Mouse (Mus musculus) MEL (cell line): Measurements from ENCODE around the gene Birc5. TPM values are rescaled to one million over a fixed set of nuclear protein-coding genes. Genes with fewer than 3 reads are reported as not detected.

Experiments
- DNase-seq: peaks from one replicate; pipeline ENCODE4 v3.0.0; 2011; ENCODE audit warnings: low read depth, low spot score
- H3K27ac ChIP-seq: 2 replicates; pipeline ENCODE4 v1.5.1; 2012; ENCODE audit warnings: low read depth, mild to moderate bottlenecking, control low read depth, low read length, moderate library complexity; ENCODE audit not compliant: control insufficient read depth
- H3K27me3 ChIP-seq, 2 experiments: fragments of 150-350 bp in 1 of 2; sonication (generic) in 1 of 2; 2 replicates each; pipeline ENCODE4 v1.6.1; 2012; ENCODE audit warnings: low read length in 2 of 2, mild to moderate bottlenecking in 2 of 2, improper control_type of control experiment in 1 of 2, moderate library complexity in 1 of 2; ENCODE audit not compliant: insufficient read depth in 2 of 2, control insufficient read depth in 1 of 2
- H3K36me3 ChIP-seq, 2 experiments: 2 replicates each; pipeline ENCODE4 v1.6.1; 2012 to 2014; ENCODE audit warnings: low read length in 2 of 2, improper control_type of control experiment in 1 of 2, inconsistent platforms in 1 of 2, mild to moderate bottlenecking in 1 of 2; ENCODE audit not compliant: insufficient read depth in 2 of 2, control insufficient read depth in 1 of 2
- H3K4me1 ChIP-seq, 2 experiments: fragments of 150-350 bp in 1 of 2; sonication (generic) in 1 of 2; 2 replicates each; pipeline ENCODE4 v1.6.1; 2012; ENCODE audit warnings: low read length in 2 of 2, improper control_type of control experiment in 1 of 2, mild to moderate bottlenecking in 1 of 2; ENCODE audit not compliant: insufficient read depth in 2 of 2, control insufficient read depth in 1 of 2
- H3K4me3 ChIP-seq, 2 experiments: fragments of 150-350 bp in 1 of 2; sonication (generic) in 1 of 2; 2 replicates each; pipeline ENCODE4 v1.5.1; 2012; ENCODE audit warnings: low read depth in 2 of 2, low read length in 2 of 2, mild to moderate bottlenecking in 2 of 2, moderate library complexity in 2 of 2, control low read depth in 1 of 2, improper control_type of control experiment in 1 of 2; ENCODE audit not compliant: control insufficient read depth in 1 of 2, insufficient read depth in 1 of 2
- H3K79me2 ChIP-seq: 2 replicates; pipeline ENCODE4 v1.6.1; 2012; ENCODE audit warnings: mild to moderate bottlenecking, low read length, moderate library complexity; ENCODE audit not compliant: control insufficient read depth, poor library complexity, insufficient read depth
- H3K9ac ChIP-seq: 2 replicates; pipeline ENCODE4 v1.6.1; 2012; ENCODE audit warnings: low read depth, mild to moderate bottlenecking, control low read depth, low read length, moderate library complexity; ENCODE audit not compliant: control insufficient read depth, poor library complexity, severe bottlenecking
- H3K9me3 ChIP-seq: fragments of 150-350 bp; sonication (generic); replicated peaks from 2 replicates; pipeline ENCODE4 v1.6.1; 2012; ENCODE audit warnings: mild to moderate bottlenecking, low read length, improper control_type of control experiment, moderate library complexity; ENCODE audit not compliant: insufficient read depth
- CHD1 ChIP-seq: IDR thresholded peaks from 2 replicates; pipeline ENCODE4 v1.6.1; 2012; ENCODE audit warnings: low read depth, mild to moderate bottlenecking, inconsistent platforms, low read length, improper control_type of control experiment
- CHD2 ChIP-seq: IDR thresholded peaks from 2 replicates; pipeline ENCODE4 v1.6.1; 2011; ENCODE audit warnings: low read length, improper control_type of control experiment
- E2F4 ChIP-seq: IDR thresholded peaks from 2 replicates; pipeline ENCODE4 v1.6.1; 2011; ENCODE audit warnings: low read depth, low read length, improper control_type of control experiment, borderline replicate concordance
- GABPA ChIP-seq: IDR thresholded peaks from 2 replicates; pipeline ENCODE4 v1.6.1; 2012; ENCODE audit warnings: low read depth, mild to moderate bottlenecking, inconsistent platforms, low read length, improper control_type of control experiment, moderate library complexity
- HCFC1 ChIP-seq: IDR thresholded peaks from 2 replicates; pipeline ENCODE4 v1.6.1; 2012; ENCODE audit warnings: low read depth, mild to moderate bottlenecking, inconsistent platforms, low read length, improper control_type of control experiment, moderate library complexity
- JUND ChIP-seq: IDR thresholded peaks from 2 replicates; pipeline ENCODE4 v1.6.1; 2011; ENCODE audit warnings: low read depth, mild to moderate bottlenecking, improper control_type of control experiment, low read length
- KAT2A ChIP-seq: conservative IDR thresholded peaks from 2 replicates; pipeline ENCODE4 v1.6.1; 2012; ENCODE audit warnings: low read depth, low read length, improper control_type of control experiment, inconsistent platforms
- MAFK ChIP-seq: IDR thresholded peaks from 2 replicates; pipeline ENCODE4 v1.6.1; 2011; ENCODE audit warnings: low read depth, mild to moderate bottlenecking, low read length, improper control_type of control experiment, borderline replicate concordance
- NRF1 ChIP-seq: IDR thresholded peaks from 2 replicates; pipeline ENCODE4 v1.6.1; 2014; ENCODE audit warnings: low read depth, mild to moderate bottlenecking, inconsistent platforms, low read length, improper control_type of control experiment, moderate library complexity; ENCODE audit not compliant: poor library complexity, insufficient read depth, severe bottlenecking
- RAD21 ChIP-seq: IDR thresholded peaks from 2 replicates; pipeline ENCODE4 v1.6.1; 2011; ENCODE audit warnings: mild to moderate bottlenecking, low read depth, low read length, improper control_type of control experiment
- SIN3A ChIP-seq: IDR thresholded peaks from 2 replicates; pipeline ENCODE4 v1.6.1; 2012; ENCODE audit warnings: low read length, improper control_type of control experiment, inconsistent platforms
- TAL1 ChIP-seq: IDR thresholded peaks from 2 replicates; pipeline ENCODE4 v1.6.1; 2012; ENCODE audit warnings: mild to moderate bottlenecking, inconsistent platforms, low read length, moderate library complexity, mixed read lengths
- UBTF ChIP-seq: IDR thresholded peaks from 2 replicates; pipeline ENCODE4 v1.6.1; 2012; ENCODE audit warnings: low read depth, mild to moderate bottlenecking, inconsistent platforms, low read length, improper control_type of control experiment, moderate library complexity, borderline replicate concordance; ENCODE audit not compliant: insufficient read depth
- USF1 ChIP-seq: IDR thresholded peaks from 2 replicates; pipeline ENCODE4 v1.6.1; 2014; ENCODE audit warnings: low read depth, mild to moderate bottlenecking, inconsistent platforms, low read length, improper control_type of control experiment, moderate library complexity
- USF2 ChIP-seq, 2 experiments: IDR thresholded peaks; 2 replicates each; pipeline ENCODE4 v1.6.1; 2011 to 2012; ENCODE audit warnings: improper control_type of control experiment in 2 of 2, low read length in 2 of 2, borderline replicate concordance in 1 of 2, inconsistent platforms in 1 of 2, low read depth in 1 of 2, mild to moderate bottlenecking in 1 of 2; ENCODE audit not compliant: insufficient read depth in 1 of 2
- ZKSCAN1 ChIP-seq: IDR thresholded peaks from 2 replicates; pipeline ENCODE4 v1.6.1; 2012; ENCODE audit warnings: low read depth, mild to moderate bottlenecking, inconsistent platforms, low read length, improper control_type of control experiment, moderate library complexity
- ZNF384 ChIP-seq: IDR thresholded peaks from 2 replicates; pipeline ENCODE4 v1.6.1; 2012; ENCODE audit warnings: low read depth, mild to moderate bottlenecking, inconsistent platforms, low read length, improper control_type of control experiment
- polyA plus RNA-seq, 2 experiments: library from polyadenylated mRNA; stranded (reverse) in 1 of 2; unstranded in 1 of 2; fragments of >175 nt in 1 of 2; fragments of >200 nt in 1 of 2; gene quantifications; 2 replicates each; pipeline versions ENCODE4 v1.2.1 to v1.2.4; 2012; ENCODE audit warnings: low replicate concordance in 2 of 2, low read depth in 1 of 2; ENCODE audit not compliant: insufficient read length in 2 of 2, insufficient read depth in 1 of 2, missing spikeins in 1 of 2
- total RNA-seq: library from RNA; depleted of rRNA; stranded (reverse); fragments of 300-350 nt; gene quantifications from 2 replicates; pipeline ENCODE4 v1.2.3, GENCODE M21; 2012

Gene Birc5
- total and polyA plus RNA-seq, 3 experiments, result 214 to 242 TPM; not detected in 1

DNA sequence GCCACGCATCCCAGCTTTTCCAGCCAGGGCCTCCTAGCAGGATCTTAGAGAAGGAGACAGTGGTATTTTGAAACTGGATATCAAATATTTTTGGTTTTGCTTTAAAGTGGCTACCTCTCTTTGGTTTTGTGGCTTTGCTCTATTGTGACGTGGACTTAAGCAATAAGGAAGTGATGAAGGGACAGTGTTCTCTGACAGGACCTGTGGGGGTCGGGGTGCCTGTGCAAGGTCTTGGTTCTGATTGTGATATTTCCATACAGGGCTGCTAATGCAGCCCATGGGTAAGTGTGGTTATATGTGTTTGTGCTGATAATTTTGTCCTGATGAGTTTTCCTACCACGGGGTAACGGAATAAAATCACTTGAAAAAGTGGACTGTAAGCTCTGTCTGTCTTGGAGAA lies 6.3 kb downstream of the Birc5 start:
- Histone ChIP-seq H3K27me3 (no peaks in the 10 kb centered on the region), H3K9me3 (no peaks in the 10 kb centered on the region), H3K27ac (no peak overlapping the region), H3K79me2 (peaks cover 12% of the 10 kb centered on the region), H3K9ac (no peak overlapping the region), H3K4me3 (no peak overlapping the region), H3K36me3 (peaks cover 13 to 33% of the 10 kb centered on the region in 2 experiments), H3K4me1 (peaks cover 5 to 9% of the 10 kb centered on the region in 2 experiments)
- TF ChIP-seq SIN3A, result no peak
- TF ChIP-seq CHD2, result no peak
- TF ChIP-seq HCFC1, result no peak
- TF ChIP-seq E2F4, result no peak
- TF ChIP-seq MAFK, result no peak
- TF ChIP-seq USF1, result no peak
- TF ChIP-seq USF2 (IDR thresholded peaks at IDR 0.05; ENCODE audit: borderline replicate concordance in 1 of 2, insufficient read depth in 1 of 2, low read depth in 1 of 2, low read length in 2 of 2), result no peak
- no peak for TF ChIP-seq KAT2A
- no peak for TF ChIP-seq CHD1
- no peak for TF ChIP-seq TAL1
- no peak for TF ChIP-seq NRF1
- no peak for TF ChIP-seq ZNF384
- no peak for TF ChIP-seq GABPA
- no peak for TF ChIP-seq RAD21
- TF ChIP-seq JUND, result no peak
- TF ChIP-seq ZKSCAN1, result no peak
- DNase-seq, result no peak

DNA sequence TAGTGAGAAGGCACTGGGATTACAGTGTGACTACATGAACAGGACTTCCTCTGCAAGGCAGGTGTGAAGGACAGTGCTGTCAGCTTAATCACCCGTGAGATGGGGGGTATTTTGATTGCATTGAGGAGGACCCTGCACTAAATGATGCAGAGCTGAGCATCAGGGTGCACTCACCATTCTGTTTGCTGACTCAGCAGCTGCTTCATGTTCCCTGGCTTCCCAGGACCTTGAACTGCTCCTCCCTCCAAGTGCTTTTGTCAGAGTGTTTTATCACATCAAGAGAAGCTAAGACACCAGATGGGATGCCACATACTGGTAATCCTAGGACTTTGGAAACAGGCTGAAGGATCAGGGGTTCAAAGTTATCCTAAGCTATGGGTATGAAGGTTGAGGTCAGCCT lies 6.9 kb downstream of the Birc5 start:
- H3K27me3 ChIP-seq, result no peaks in the 10 kb centered on the region
- no peaks in the 10 kb centered on the region for H3K9me3 ChIP-seq
- DNase-seq, result no peak
- H3K4me3 ChIP-seq, result no peak overlapping the region
- TF ChIP-seq UBTF (no peak), MAFK (peak; percentile 89)
- no peak overlapping the region for H3K9ac ChIP-seq
- peaks cover 8 to 28% of the 10 kb centered on the region in 2 experiments for H3K36me3 ChIP-seq
- no peak overlapping the region for H3K27ac ChIP-seq
- peaks cover 2 to 3% of the 10 kb centered on the region in 2 experiments; a peak in 1 of 4 replicates for H3K4me1 ChIP-seq
- peaks cover 7% of the 10 kb centered on the region for H3K79me2 ChIP-seq
